ENCODE assay signal across 15 mouse cellular contexts in the genomic region with DNA sequence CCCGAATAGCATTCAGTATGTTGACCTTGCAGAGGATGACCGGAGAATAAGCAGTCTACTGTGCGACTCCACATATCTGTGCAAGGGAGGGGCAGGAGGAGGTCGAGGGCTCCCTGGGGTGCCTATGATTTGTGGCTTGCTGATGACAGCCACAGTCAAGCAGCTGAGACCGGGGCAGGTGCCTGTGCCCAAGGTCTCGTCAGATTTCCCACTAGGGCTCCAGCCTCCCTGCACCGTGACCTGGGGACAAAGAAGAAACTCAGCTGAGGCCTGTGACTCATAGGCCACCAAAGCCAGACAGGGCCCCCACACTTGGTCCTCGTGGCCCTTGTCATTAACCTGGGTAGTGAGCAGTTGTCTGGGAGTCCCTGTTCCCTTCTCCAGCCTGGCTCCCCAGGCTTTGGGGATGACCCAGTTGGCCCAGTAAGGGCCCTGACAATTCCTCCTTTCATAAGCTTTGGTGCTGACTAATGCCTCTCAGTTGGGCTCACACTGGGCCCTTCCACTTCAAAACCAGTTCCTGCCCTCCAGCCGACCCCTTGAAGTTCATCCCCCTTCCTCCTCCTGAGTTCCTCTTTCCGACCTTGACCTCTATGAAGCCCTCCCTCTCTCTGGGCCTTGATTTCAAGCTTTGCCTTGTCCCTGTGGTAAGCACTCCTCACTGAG. TPM values are rescaled to one million over a fixed set of nuclear protein-coding genes. Genes with fewer than 3 reads are reported as not detected.
DNase-seq lines count a peak whose midpoint lies in the region; ATAC-seq and TF ChIP-seq lines count a peak whose summit lies in the region.
"Had no signal": no experiment of that assay in that cellular context is flagged by ENCODE, and none has a peak within 500 bp of the region (broad histone marks: within the 10 kb centered on the region; RNA-seq: fewer than 3 reads in every experiment).

No protein-coding gene starts in this region.

- no peaks in the 10 kb centered on the region for H3K9me3 ChIP-seq in CH12.LX (replicated peaks; ENCODE audit: low read length)
- H3K9me3 ChIP-seq in midbrain, embryonic 10.5 days (replicated peaks): no peaks in the 10 kb centered on the region
- H3K9me3 ChIP-seq: embryonic facial prominence, embryonic 15.5 days; limb, embryonic 15.5 days had no signal

- no peak overlapping the region for H3K27ac ChIP-seq in CH12.LX (ENCODE audit: insufficient read depth, low read depth)
- no peak overlapping the region for H3K27ac ChIP-seq in midbrain, embryonic 10.5 days (replicated peaks)
- H3K27ac ChIP-seq: embryonic facial prominence, embryonic 15.5 days; limb, embryonic 15.5 days had no signal

- no peak for TF ChIP-seq POLR2A in CH12.LX (IDR thresholded peaks at IDR 0.05; ENCODE audit: low read depth, low read length)

- H3K4me3 ChIP-seq in CH12.LX (replicated peaks in 1 of 3; ENCODE audit: low read depth in 2 of 3, low read length in 2 of 3, poor library complexity in 1 of 3): no peak overlapping the region
- H3K4me3 ChIP-seq in midbrain, embryonic 10.5 days: no peak overlapping the region
- H3K4me3 ChIP-seq: embryonic facial prominence, embryonic 15.5 days; limb, embryonic 15.5 days had no signal

- in situ Hi-C loops in CH12.LX (cut with MboI; ENCODE audit: low pct_ligation_motif_present, low pct_unique_long_range_greater_than_20kb, low sequenced_read_pairs): loop anchor here (5.0 kb wide), 1 partner anchor 51 kb away; no protein-coding TSS in a partner anchor

- no peaks in the 10 kb centered on the region for H3K36me3 ChIP-seq in CH12.LX (replicated peaks in 1 of 2; ENCODE audit: control insufficient read depth in 1 of 2, insufficient read depth in 1 of 2, low read length in 1 of 2)
- H3K36me3 ChIP-seq in midbrain, embryonic 10.5 days: no peaks in the 10 kb centered on the region
- H3K36me3 ChIP-seq: embryonic facial prominence, embryonic 15.5 days; limb, embryonic 15.5 days had no signal

- H3K4me2 ChIP-seq in CH12.LX (ENCODE audit: insufficient read depth, low read depth, poor library complexity, severe bottlenecking): no peak overlapping the region
- H3K4me2 ChIP-seq: embryonic facial prominence, embryonic 15.5 days; limb, embryonic 15.5 days had no signal

- peak; percentile 35; the same call in 1 of the 2 replicates for TF ChIP-seq EP300 in CH12.LX (IDR thresholded peaks at IDR 0.05; ENCODE audit: low read length)

- H3K4me1 ChIP-seq in CH12.LX (ENCODE audit: control insufficient read depth in 1 of 2, insufficient read depth in 2 of 2): peaks cover 39 to 69% of the 10 kb centered on the region in 2 experiments
- peaks cover 24% of the 10 kb centered on the region for H3K4me1 ChIP-seq in midbrain, embryonic 10.5 days

- intact Hi-C loops in heart, postnatal 14 days (cut with DNase I): no loop called here

- WGBS in midbrain, embryonic 10.5 days: 87% methylated on average over 10 of the region's 10 CpGs

- no peak for TF ChIP-seq RAD21 in CH12.LX (IDR thresholded peaks at IDR 0.05; ENCODE audit: low read depth, low read length)

- dilution Hi-C loops in CH12.LX (cut with MboI; ENCODE audit: extremely low pct_ligation_motif_present, extremely low pct_unique_long_range_greater_than_20kb, low sequenced_read_pairs): no loop called here

- ATAC-seq in granulocyte monocyte progenitor cell, adult 5-6 weeks (replicated peaks; ENCODE audit: poor library complexity, severe bottlenecking): peak; percentile 49
- peak; percentile 19 to 37; a peak in 1 of 4 replicates for ATAC-seq in hematopoietic stem cell, adult 5-6 weeks (replicated peaks in 1 of 2; ENCODE audit: insufficient read depth in 1 of 2, low FRiP score in 2 of 2, low TSS enrichment in 1 of 2, low read depth in 1 of 2, poor library complexity in 2 of 2, severe bottlenecking in 2 of 2)

- H3K27me3 ChIP-seq in CH12.LX (replicated peaks): no peaks in the 10 kb centered on the region
- H3K27me3 ChIP-seq in midbrain, embryonic 10.5 days (ENCODE audit: low read depth, poor library complexity, severe bottlenecking): peaks cover 59% of the 10 kb centered on the region
- H3K27me3 ChIP-seq: embryonic facial prominence, embryonic 15.5 days had no signal

- H3K79me2 ChIP-seq in CH12.LX (replicated peaks; ENCODE audit: control insufficient read depth, extremely low read depth, insufficient read depth, poor library complexity, severe bottlenecking): no peaks in the 10 kb centered on the region

- no peak overlapping the region for H3K9ac ChIP-seq in CH12.LX (ENCODE audit: insufficient read depth, low read depth)
- H3K9ac ChIP-seq: embryonic facial prominence, embryonic 15.5 days; limb, embryonic 15.5 days had no signal

- DNase-seq in heart, adult 11 months: peak; percentile 95
- DNase-seq in heart, postnatal 14 days: no peak
- no peak for DNase-seq in CH12.LX (ENCODE audit: extremely low read depth)
- DNase-seq in midbrain, embryonic 10.5 days (ENCODE audit: low spot score): no peak
- no peak for DNase-seq in embryo, embryonic 11 days
- DNase-seq in right cerebral cortex, postnatal 36 days (ENCODE audit: low spot score in 2 of 2): no peak
- DNase-seq: cerebellum, adult 9-11 months; kidney, adult 18-20 months; lung, postnatal 10 days had no signal

- no peak for TF ChIP-seq CTCF in CH12.LX (conservative IDR thresholded peaks at IDR 0.05 in 1 of 2, IDR thresholded peaks at IDR 0.05 in 1 of 2; ENCODE audit: low read depth in 2 of 2, low read length in 2 of 2)

TF ChIP-seq in CH12.LX, 34 proteins besides CTCF, POLR2A, EP300 and RAD21:
- TF ChIP-seq SMC3 (IDR thresholded peaks at IDR 0.05; ENCODE audit: low read depth, low read length) (no peak), TCF12 (IDR thresholded peaks at IDR 0.05; ENCODE audit: low read depth, low read length) (0 out of 2 replicates have a peak, but pooled peaks have one; percentile 25), MAZ (IDR thresholded peaks at IDR 0.05; ENCODE audit: low read depth, low read length) (peak; percentile 33; the same call in 1 of the 2 replicates), BHLHE40 (IDR thresholded peaks at IDR 0.05; ENCODE audit: low read depth, low read length) (peak; percentile 77), ETS1 (conservative IDR thresholded peaks at IDR 0.05; ENCODE audit: low read depth, low read length) (peak; percentile 87)
TF ChIP-seq in CH12.LX: peak in this region for 4.

RNA-seq across cellular contexts. Expression of gene Lif, which starts 39.4 kb away (rescaled TPM):
- total RNA-seq in heart, postnatal 14 days (2021): under 1 TPM; 0.14 to 0.37 TPM
- total RNA-seq in CH12.LX (2012; rRNA removed) (0.42 and 1.8 TPM in 2 replicates), CH12.LX (2014; rRNA removed) (0.05 and 0.15 TPM in 2 replicates)
- polyA plus RNA-seq in CH12.LX (2012; ENCODE audit: insufficient read length, low read depth): 0.07 and 0.17 TPM in 2 replicates
- 0.38 and 0.56 TPM in 2 replicates for total RNA-seq in granulocyte monocyte progenitor cell, adult 5-6 weeks (2014; fragmentation: Nextera tagmentation)
- total RNA-seq in granulocyte monocyte progenitor cell, adult 5-6 weeks (2017): 0.86 and 1.2 TPM in 2 replicates
- 19.3 and 22.7 TPM in 2 replicates for total RNA-seq in hematopoietic stem cell, adult 5-6 weeks (2017)
- 0.21 TPM in 1 of 2 replicates, not detected in the other for polyA plus RNA-seq in midbrain, embryonic 10.5 days (2016; fragmentation: Nextera tagmentation; extraction: Ambion mirVana)
- polyA plus RNA-seq: hindbrain, embryonic 11.5 days; midbrain, postnatal 0 days had no signal
